Mouse (Mus musculus): Measurements from ENCODE around the gene 4930469K13Rik.

GRCm38 (mm10) chr11:34034794-34035193 lies 63.6 kb downstream of the 4930469K13Rik start:
- TF ChIP-seq CTCF (IDR thresholded peaks at IDR 0.05; ENCODE audit: extremely low read depth, insufficient read depth, low read length): no peak
- no peak for TF ChIP-seq POLR2A (IDR thresholded peaks at IDR 0.05; ENCODE audit: extremely low read depth, insufficient read depth, low read length)

Measured in cortical plate, adult 2 months (tissue).